Mouse (Mus musculus) Muller cell, postnatal 12 days (primary cell): ENCODE data around the gene Ldlrad3.

ENCODE experiments used
- DNase-seq: peaks from one replicate; pipeline ENCODE4 v3.0.0-alpha.2; 2015; ENCODE audit errors: inconsistent ontology term

The Ldlrad3 gene

DNA sequence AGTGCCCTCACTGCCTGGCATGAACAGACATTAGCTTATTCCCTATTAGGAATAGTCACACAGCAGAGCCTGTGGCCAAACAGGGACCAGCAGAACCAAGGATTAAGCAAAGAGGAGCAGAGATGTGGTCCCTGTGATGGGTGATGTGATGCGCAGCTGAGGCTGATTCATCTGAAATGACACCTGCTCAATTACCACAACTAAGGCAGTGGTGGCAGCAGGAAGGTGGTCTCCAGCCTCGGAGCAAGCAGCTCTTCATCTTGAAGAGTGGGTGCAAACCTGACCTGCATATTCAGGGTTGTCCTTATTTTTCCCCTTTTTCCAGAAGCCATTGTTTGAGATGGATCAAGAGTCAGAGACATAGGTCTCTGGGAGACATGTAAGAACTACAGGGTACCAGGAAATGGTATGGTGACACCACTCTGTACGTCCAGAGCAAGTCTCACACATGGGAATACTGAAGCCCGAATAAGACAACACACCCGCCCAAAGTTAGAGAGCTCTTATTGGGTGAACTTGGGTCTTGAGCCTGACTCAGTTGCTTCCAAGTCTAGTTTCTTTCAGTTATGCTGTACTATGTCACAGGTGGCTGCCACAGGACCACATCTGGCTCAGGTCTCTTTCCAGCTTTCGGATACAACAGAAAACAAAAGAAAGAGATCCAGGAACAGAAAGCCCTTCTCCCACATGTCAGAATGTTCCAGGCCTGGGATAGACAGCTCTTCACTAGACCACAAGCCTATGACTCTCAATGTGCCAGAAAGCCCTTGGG, 112.7 kb downstream of the Ldlrad3 start:
- no peak for DNase-seq

DNA sequence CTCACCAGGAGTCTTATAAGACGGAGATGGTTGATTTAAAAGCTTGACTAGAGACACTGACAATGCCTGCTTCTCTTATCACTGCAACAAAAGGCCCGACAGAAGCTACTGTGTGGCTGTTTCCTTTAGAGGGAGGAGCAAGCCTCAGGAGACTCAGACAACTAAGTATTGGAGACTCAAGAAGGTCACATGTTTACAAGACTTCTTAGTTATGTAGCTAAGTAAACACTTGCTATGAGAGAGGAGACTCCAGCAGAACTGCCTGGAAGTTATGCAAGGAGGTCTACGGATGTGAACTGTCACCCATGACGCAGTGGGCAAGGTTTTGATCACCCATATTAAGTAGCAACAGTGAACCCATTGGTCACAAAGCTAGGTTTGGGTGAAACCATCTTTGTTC, 113.3 kb downstream of the Ldlrad3 start:
- no peak for DNase-seq

DNA sequence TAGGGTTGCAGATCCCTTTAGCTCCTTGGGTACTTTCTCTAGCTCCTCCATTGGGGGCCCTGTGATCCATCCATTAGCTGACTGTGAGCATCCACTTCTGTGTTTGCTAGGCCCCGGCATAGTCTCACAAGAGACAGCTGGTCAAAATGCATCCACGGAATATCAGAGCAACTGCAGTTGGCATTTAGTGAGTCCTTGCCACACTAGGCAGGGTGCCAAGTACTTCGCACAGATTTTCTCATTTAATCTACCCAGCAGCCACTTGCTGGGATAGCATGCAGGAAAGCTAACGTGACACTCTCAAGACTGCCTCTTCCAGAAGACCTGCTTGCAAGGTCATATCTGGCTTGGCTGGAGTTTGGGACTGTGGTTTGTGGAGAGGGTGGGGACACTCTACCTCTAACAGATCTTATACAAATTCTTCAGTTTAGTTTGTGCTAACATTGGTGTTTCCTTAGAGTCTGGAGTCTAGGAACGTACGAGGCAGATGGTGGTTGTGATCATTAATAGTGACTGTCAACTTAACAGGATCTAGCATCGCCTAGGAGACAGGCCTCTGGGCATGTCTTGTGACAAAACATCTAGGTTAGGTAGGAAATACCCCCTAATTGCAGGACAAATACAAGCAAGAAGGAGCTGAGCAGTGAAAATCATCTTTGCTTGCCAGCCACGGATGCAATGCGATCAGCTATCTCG, 115.0 kb downstream of the Ldlrad3 start:
- DNase-seq = no peak

GRCm38 (mm10) chr2:102064826-102065441, 121.3 kb downstream of the Ldlrad3 start:
- DNase-seq = no peak

- no peak for DNase-seq
These were observed 122.2 kb downstream of the Ldlrad3 start for GRCm38 (mm10) chr2:102063906-102064505.

GRCm38 (mm10) chr2:102062861-102063468, 123.2 kb downstream of the Ldlrad3 start:
- DNase-seq = no peak

DNA sequence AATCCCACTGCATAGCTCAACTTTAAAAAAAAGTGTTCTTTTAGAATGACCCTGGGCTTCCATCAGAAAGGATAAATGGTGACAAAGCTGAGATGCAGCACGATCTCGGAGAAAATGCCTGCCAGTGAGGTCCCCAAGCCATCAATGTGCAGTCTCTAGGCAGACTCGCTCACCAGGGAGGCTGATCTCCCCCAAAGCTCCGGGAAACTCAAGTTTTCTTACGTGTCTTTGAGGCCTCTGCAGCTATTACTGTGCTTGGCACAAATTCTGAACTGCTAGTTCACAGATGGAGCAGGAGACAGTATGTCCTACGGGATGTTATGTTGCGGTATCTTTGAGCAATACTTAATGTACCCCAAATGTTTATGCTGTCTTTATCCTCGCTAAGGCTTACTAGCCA, 124.3 kb downstream of the Ldlrad3 start:
- no peak for DNase-seq

DNA sequence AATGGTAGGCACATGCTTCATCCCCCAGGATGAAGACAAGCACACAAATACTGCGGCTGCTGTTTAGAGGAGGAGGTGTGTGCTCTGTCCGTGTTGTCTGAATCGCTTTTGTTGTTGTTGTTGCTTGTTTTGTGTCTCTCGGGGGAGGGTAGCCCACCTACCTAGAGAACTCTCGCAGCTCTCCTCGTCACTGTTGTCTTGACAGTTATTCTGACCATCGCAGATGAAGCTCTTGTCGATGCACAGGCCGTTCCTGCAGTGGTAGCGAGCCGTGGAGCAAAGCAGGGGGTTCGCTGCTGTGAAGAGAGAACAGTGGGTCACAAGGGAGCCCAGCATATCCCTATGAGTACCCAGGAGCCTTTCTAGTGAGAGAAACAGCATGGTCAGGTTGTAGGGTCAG, 128.4 kb downstream of the Ldlrad3 start:
- DNase-seq = no peak

DNA sequence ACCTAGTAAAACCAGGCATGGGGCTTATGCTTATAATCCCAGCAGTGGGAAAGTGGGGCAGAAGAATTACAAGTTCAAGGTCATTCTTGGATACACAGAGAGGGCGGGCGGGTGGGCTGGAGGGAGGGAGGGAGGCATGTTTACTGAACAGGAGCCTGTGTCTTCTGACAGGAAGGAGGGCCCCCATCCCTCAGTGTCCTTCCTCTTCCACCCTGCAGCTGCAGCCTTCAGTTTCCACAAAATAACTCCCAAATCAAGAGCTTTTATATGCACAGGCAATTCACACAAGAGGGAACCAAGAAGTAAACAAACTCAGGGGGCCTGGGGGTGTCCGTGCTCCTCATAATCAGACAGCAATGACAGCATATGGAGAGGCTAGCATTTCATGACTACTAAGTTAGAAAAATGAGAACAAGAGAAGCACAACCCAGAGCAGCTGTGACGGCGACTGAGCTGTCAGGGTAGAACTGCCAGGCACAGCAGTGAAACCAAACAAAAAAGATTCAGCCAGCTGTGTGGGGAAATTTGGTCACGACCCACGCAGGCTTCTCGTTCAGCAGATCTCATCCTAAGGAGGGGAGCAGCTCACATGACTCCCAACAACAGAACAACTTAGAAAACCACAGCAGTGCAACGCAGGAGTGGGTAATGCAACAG, 129.0 kb downstream of the Ldlrad3 start:
- no peak for DNase-seq

- no peak for DNase-seq
These were observed 130.0 kb downstream of the Ldlrad3 start for GRCm38 (mm10) chr2:102056144-102056543.

- DNase-seq = peak; percentile 52
These were observed 133.1 kb downstream of the Ldlrad3 start for GRCm38 (mm10) chr2:102052951-102053660.

DNA sequence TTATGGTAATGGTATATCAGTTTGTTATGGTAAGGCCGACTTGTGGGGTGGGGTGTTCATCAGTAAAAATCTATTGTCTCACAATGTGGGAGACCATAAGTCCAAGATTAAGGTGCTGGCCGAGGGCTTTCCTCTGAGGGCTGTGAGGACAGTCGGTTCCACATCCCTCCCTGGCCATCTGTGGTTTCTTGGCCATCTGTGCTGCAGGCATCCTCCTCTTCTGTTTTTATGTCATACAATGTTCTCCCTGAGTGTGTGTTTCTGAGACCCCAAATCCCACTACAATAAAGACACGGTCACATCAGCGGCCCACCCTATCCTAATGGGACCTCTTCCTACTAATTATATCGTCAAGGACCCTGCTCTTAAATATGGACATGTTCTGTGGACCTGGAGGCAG, 133.8 kb downstream of the Ldlrad3 start:
- no peak for DNase-seq

DNA sequence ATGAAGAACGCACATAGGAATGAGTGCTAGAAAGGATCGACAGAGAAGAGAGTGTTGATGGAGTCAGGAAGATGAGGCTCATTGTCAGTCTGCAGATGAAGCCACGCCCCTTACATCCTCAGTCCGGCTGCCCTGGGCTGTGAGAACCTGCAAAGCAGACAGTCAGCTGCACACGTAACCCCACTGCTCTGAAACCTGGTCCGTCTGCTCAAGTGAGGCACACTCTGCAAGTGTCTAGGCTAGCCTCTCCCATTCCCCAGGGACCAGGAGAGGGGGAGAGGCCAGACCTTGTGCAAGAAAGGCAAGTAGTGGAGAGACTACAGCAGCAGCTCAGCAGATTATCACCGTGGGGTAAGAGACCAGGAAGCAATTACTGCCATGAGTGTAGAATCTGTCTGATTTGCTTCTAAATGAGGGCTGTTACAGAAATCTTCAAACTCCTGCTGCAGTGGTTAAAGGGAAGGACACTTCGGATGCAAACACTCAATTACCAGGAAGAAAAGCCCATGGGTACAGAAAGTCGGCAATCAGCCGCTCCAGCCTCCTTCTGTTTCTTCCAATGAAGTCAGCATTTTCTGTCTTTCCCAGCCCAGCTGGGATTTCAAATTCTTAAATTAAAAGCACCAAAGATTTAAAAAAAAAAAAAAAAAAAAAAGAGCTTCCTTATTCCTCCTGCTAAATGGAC, 136.2 kb downstream of the Ldlrad3 start:
- no peak for DNase-seq

DNA sequence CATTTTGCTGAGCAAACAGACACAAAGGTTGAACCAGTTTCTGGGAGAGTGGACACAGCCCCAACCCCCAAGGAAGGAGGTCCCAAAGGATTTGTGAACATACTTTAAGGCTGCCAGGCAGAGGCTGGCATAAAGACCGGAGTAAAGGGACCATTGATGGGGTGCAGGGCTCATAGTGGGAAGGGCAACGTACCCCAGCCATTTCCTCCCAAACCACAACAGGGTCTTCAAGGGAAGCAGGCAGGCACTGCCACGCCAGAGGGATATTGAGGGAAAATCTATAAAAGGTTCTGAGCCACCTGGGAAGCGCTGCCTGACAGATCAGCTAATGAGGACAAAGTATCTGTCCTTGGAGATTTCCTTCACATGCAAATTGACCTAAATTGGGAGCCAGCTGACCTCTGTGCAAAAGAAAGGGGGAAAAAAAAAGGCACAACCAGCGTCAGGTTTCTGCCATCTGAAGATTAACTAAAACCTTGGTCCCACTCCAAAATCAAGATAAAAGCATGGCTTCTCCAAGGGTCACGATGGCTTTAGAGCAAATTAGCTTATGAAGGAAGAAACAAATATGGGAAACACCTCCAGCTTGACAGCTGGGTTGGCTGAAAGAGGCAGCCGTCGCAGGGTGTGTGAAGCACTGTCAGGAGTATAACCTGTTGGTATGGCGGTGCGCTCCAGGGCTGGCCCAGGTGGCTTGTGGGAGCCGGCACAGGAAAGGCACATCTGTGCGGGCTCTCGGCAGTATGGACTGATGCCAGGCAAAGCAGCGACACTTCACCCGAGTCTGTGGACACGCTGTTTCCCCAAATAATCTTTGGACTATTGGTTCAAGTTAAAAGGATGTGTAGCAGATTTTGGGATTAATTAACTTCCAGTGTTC, 137.6 kb downstream of the Ldlrad3 start:
- no peak for DNase-seq

DNA sequence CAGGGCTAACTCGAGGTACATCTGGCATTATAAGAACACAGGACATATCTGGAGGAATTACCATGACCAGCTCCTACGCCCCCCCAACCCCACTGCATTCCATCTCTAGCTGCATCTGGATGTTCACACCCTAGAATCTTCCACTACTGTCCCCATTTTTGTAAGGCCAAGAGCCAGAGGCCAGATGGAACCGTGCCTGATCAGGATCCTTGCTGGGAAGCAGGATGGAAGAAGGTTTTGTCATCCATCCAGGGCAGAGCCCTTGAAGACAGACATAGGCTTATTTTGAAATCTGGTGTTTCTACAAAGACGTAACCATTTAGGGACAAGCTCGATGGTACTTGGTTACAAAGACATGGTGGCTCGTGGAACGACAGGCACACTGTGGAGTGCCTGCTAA, 139.7 kb downstream of the Ldlrad3 start:
- DNase-seq = no peak

DNA sequence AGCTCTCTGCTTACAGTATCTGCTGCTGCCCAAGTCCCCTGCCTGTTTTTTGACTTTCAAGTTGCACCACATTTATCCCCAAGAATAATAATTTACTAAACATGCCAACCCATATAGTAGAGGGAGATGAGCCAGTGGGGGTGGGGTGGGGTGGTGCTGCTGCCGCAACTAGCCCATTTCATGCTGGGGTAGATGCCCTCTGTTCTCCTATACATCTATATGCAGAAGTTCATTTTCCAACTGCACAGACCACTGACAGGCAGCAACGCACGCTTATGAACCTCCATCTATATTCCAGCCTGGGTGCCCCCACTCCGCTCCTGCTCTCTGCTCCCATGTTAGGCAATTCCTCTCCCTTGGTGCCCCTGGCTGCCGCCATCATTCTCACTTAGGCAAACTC, 145.7 kb downstream of the Ldlrad3 start:
- DNase-seq = no peak

GRCm38 (mm10) chr2:102040011-102040410, 146.2 kb downstream of the Ldlrad3 start:
- no peak for DNase-seq

GRCm38 (mm10) chr2:102038895-102039667, 147.1 kb downstream of the Ldlrad3 start:
- no peak for DNase-seq
